Comparison of ENCODE assay signal across 43 mouse cellular contexts in the genomic region with DNA sequence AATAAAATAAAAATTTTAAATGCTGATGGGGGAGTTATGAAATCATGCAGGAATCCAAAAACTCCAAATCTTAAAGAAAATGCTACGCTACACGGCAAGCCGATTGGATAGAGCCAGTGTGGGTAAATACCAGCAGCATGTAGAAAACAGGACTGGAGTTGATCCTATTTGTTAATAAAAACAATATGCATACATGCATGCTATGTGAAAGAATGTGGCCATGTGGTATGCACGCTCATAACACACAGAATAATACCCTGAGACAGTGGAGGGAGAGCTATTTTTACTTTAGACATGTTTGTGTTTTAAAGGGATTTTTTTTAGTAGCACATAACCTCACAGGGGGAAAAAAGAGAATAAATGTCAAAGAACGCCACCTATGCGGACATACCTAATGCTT. TPM values are rescaled to one million over a fixed set of nuclear protein-coding genes. Genes with fewer than 3 reads are reported as not detected.
"Had no signal": no experiment of that assay in that cellular context is flagged by ENCODE, and none has a peak within 500 bp of the region (broad histone marks: within the 10 kb centered on the region; RNA-seq: fewer than 3 reads in every experiment).

No protein-coding gene starts in this region.

- H3K27me3 ChIP-seq: heart, embryonic 12.5 days; hindbrain, embryonic 13.5 days; hindbrain, embryonic 15.5 days; limb, embryonic 13.5 days; limb, embryonic 15.5 days; liver, embryonic 12.5 days had no signal

- H3K36me3 ChIP-seq: heart, embryonic 10.5 days; heart, embryonic 12.5 days; limb, embryonic 13.5 days; liver, embryonic 12.5 days had no signal

- H3K9me3 ChIP-seq: heart, embryonic 10.5 days; heart, embryonic 12.5 days; hindbrain, embryonic 13.5 days; hindbrain, embryonic 15.5 days; limb, embryonic 13.5 days; limb, embryonic 15.5 days; liver, embryonic 12.5 days had no signal

- DNase-seq: gastrocnemius, postnatal 14 days; gastrocnemius, postnatal 36 days; heart, adult 18-20 months; heart, postnatal 10 days; kidney, adult 11 months; kidney, adult 2 months; kidney, postnatal 14 days; kidney, postnatal 36 days; layer of hippocampus, adult 9-11 months; layer of hippocampus, postnatal 36 days; left cerebral cortex, postnatal 4 days had no signal

- H3K4me3 ChIP-seq: heart, embryonic 10.5 days; heart, embryonic 12.5 days; hindbrain, embryonic 13.5 days; hindbrain, embryonic 15.5 days; limb, embryonic 13.5 days; limb, embryonic 15.5 days; liver, embryonic 12.5 days had no signal

- H3K4me1 ChIP-seq: liver, embryonic 12.5 days had no signal

- H3K27ac ChIP-seq: heart, embryonic 10.5 days; hindbrain, embryonic 15.5 days; hindbrain, postnatal 0 days; limb, embryonic 13.5 days; limb, embryonic 15.5 days; liver, embryonic 12.5 days; liver, embryonic 14.5 days had no signal

- ATAC-seq: hindbrain, postnatal 0 days; intestine, embryonic 16.5 days; liver, embryonic 12.5 days had no signal

- H3K4me2 ChIP-seq: heart, embryonic 12.5 days; hindbrain, embryonic 13.5 days; hindbrain, embryonic 15.5 days; limb, embryonic 13.5 days; limb, embryonic 15.5 days; liver, embryonic 12.5 days had no signal

- H3K9ac ChIP-seq: heart, embryonic 12.5 days; hindbrain, embryonic 13.5 days; hindbrain, embryonic 15.5 days; limb, embryonic 13.5 days; limb, embryonic 15.5 days; liver, embryonic 12.5 days; liver, embryonic 14.5 days had no signal

RNA-seq across cellular contexts. Expression of a gene that starts 50.1 kb away (rescaled TPM):
- total RNA-seq: gastrocnemius, adult 18-20 months; gastrocnemius, adult 8-10 months; gastrocnemius, postnatal 14 days; gastrocnemius, postnatal 36 days; heart, adult 18-20 months; heart, adult 8-10 months; heart, postnatal 10 days; heart, postnatal 25 days; hematopoietic stem cell, adult 5-6 weeks; layer of hippocampus, adult 18-20 months; layer of hippocampus, adult 8-10 months; layer of hippocampus, postnatal 14 days; layer of hippocampus, postnatal 36 days; left cerebral cortex, adult 18-20 months; left cerebral cortex, adult 8-10 months; left cerebral cortex, postnatal 10 days; left cerebral cortex, postnatal 25 days; left cerebral cortex, postnatal 4 days; liver, adult 2 months had no signal
- polyA plus RNA-seq: gonadal fat pad, adult 2 months; heart, embryonic 10.5 days; heart, embryonic 12.5 days; heart, embryonic 14.5 days; heart, embryonic 16.5 days; intestine, embryonic 14.5 days; intestine, embryonic 16.5 days; kidney, adult 2 months; kidney, embryonic 14.5 days; kidney, embryonic 16.5 days; large intestine, adult 2 months; limb, embryonic 11.5 days; limb, embryonic 13.5 days; limb, embryonic 15.5 days; liver, adult 2 months; liver, embryonic 12.5 days; liver, embryonic 14.5 days; liver, embryonic 16.5 days had no signal

RNA-seq across cellular contexts. Expression of a gene that starts 52.3 kb away (rescaled TPM):
- total RNA-seq: liver, adult 2 months had no signal
- polyA plus RNA-seq: liver, adult 2 months had no signal
